Mouse (Mus musculus): ENCODE results near the gene Lamc1.

Gene Lamc1

GRCm38 (mm10) chr1:153252540-153253210 is 79.9 kb downstream of the Lamc1 start:
- DNase-seq = no peak

GRCm38 (mm10) chr1:153251590-153252206 is 80.9 kb downstream of the Lamc1 start:
- DNase-seq = peak; percentile 43

GRCm38 (mm10) chr1:153241346-153241745 is 91.2 kb downstream of the Lamc1 start:
- peak; percentile 57 for DNase-seq

GRCm38 (mm10) chr1:153235576-153235975 is 97.0 kb downstream of the Lamc1 start:
- DNase-seq = peak; percentile 49

- peak; percentile 42 for DNase-seq
Measured at GRCm38 (mm10) chr1:153231681-153232080, 100.9 kb downstream of the Lamc1 start.

- DNase-seq = peak; percentile 60
Measured at GRCm38 (mm10) chr1:153227916-153228315, 104.7 kb downstream of the Lamc1 start.

- no peak for DNase-seq
Measured at GRCm38 (mm10) chr1:153227096-153227495, 105.5 kb downstream of the Lamc1 start.

GRCm38 (mm10) chr1:153225786-153226725 is 106.5 kb downstream of the Lamc1 start:
- peak; percentile 53 for DNase-seq

- DNase-seq = no peak
Measured at GRCm38 (mm10) chr1:153224331-153224730, 108.3 kb downstream of the Lamc1 start.

- DNase-seq = no peak
Measured at GRCm38 (mm10) chr1:153219376-153219775, 113.2 kb downstream of the Lamc1 start.

GRCm38 (mm10) chr1:153216516-153216915 is 116.1 kb downstream of the Lamc1 start:
- DNase-seq = no peak

- no peak for DNase-seq
Measured at GRCm38 (mm10) chr1:153215676-153216075, 116.9 kb downstream of the Lamc1 start.

GRCm38 (mm10) chr1:153210992-153211391 is 121.6 kb downstream of the Lamc1 start:
- no peak for DNase-seq

- no peak for DNase-seq
Measured at GRCm38 (mm10) chr1:153210198-153210597, 122.4 kb downstream of the Lamc1 start.

- DNase-seq = no peak
Measured at GRCm38 (mm10) chr1:153202195-153202594, 130.4 kb downstream of the Lamc1 start.

- DNase-seq = no peak
Measured at GRCm38 (mm10) chr1:153201448-153201847, 131.1 kb downstream of the Lamc1 start.

GRCm38 (mm10) chr1:153197316-153197850 is 135.2 kb downstream of the Lamc1 start:
- no peak for DNase-seq

GRCm38 (mm10) chr1:153192945-153193344 is 139.6 kb downstream of the Lamc1 start:
- DNase-seq = no peak

GRCm38 (mm10) chr1:153192379-153192778 is 140.2 kb downstream of the Lamc1 start:
- no peak for DNase-seq

- DNase-seq = peak; percentile 78
Measured at GRCm38 (mm10) chr1:153191943-153192329, 140.7 kb downstream of the Lamc1 start.

- no peak for DNase-seq
Measured at GRCm38 (mm10) chr1:153191237-153191942, 141.2 kb downstream of the Lamc1 start.

GRCm38 (mm10) chr1:153188081-153188480 is 144.5 kb downstream of the Lamc1 start:
- DNase-seq = no peak

All from lung, postnatal 10 days (tissue).